Mouse (Mus musculus) neural tube, embryonic 14.5 days (tissue): ENCODE data around the gene Gm9767. TPM values are rescaled to one million over a fixed set of nuclear protein-coding genes. Genes with fewer than 3 reads are reported as not detected.

Experiments used
- ATAC-seq: fragments of 200-750 bp; cut with Nextera tagmentation; 2 replicates; pipeline ENCODE4 v1.8.0; 2017; ENCODE audit warnings: low read depth, mild to moderate bottlenecking, moderate TSS enrichment, moderate library complexity
- H3K27ac ChIP-seq: fragments of 300-500 bp; sonication (generic); 2 replicates; pipeline ENCODE4 v1.5.1; 2014; ENCODE audit warnings: low read depth, mild to moderate bottlenecking, control low read depth, low read length, moderate library complexity, mixed read lengths
- H3K27me3 ChIP-seq: fragments of 300-500 bp; sonication (generic); 2 replicates; pipeline ENCODE4 v1.6.1; 2014; ENCODE audit warnings: low read length; ENCODE audit not compliant: control insufficient read depth, insufficient read depth
- H3K36me3 ChIP-seq: fragments of 300-500 bp; sonication (generic); 2 replicates; pipeline ENCODE4 v1.6.1; 2014; ENCODE audit warnings: low read length, mixed read lengths; ENCODE audit not compliant: control insufficient read depth, insufficient read depth
- H3K4me1 ChIP-seq: fragments of 300-500 bp; sonication (generic); 2 replicates; pipeline ENCODE4 v1.6.1; 2014; ENCODE audit warnings: low read length; ENCODE audit not compliant: control insufficient read depth, insufficient read depth
- H3K4me2 ChIP-seq: fragments of 300-500 bp; sonication (generic); 2 replicates; pipeline ENCODE4 v1.6.1; 2014; ENCODE audit warnings: mild to moderate bottlenecking, low read depth, low read length, control low read depth
- H3K4me3 ChIP-seq: fragments of 300-500 bp; sonication (generic); 2 replicates; pipeline ENCODE4 v1.5.1; 2014; ENCODE audit warnings: low read depth, low read length, control low read depth, mixed read lengths
- H3K9ac ChIP-seq: fragments of 300-500 bp; sonication (generic); replicated peaks from 2 replicates; pipeline ENCODE4 v1.6.1; 2014; ENCODE audit warnings: low read depth, mild to moderate bottlenecking, control low read depth, low read length, mixed read lengths
- H3K9me3 ChIP-seq: fragments of 300-500 bp; sonication (generic); 2 replicates; pipeline ENCODE4 v1.6.1; 2016; ENCODE audit warnings: low read length; ENCODE audit not compliant: control insufficient read depth
- WGBS: fragments of 180-500 bp; shearing (Covaris S2); extraction: QIAGEN DNeasy Blood & Tissue Kit; methylation state at CpG from one replicate; pipeline ENCODE4 v1.1.7; 2014; 5-methylcytosine and 5-hydroxymethylcytosine counted together
- polyA plus RNA-seq: library from polyadenylated mRNA; unstranded; fragments of >200 nt; fragmentation: Nextera tagmentation; extraction: Ambion mirVana; gene quantifications from 2 replicates; pipeline ENCODE4 v1.2.1, GENCODE M21; 2014

Gm9767 gene
- polyA plus RNA-seq, 1 experiment from 2014 or later, result 1.4 TPM

GRCm38 (mm10) chr10:26082081-26082480, 4.0 kb downstream of the Gm9767 start:
- ATAC-seq, result no peak
- Histone ChIP-seq H3K4me3 (no peak overlapping the region), H3K36me3 (no peaks in the 10 kb centered on the region), H3K27ac (no peak overlapping the region), H3K27me3 (no peaks in the 10 kb centered on the region), H3K4me1 (no peaks in the 10 kb centered on the region; the same call in 1 of the 2 replicates), H3K9ac (no peak overlapping the region), H3K9me3 (no peaks in the 10 kb centered on the region), H3K4me2 (no peak overlapping the region)
- WGBS, result 66% methylated on average over 4 of the region's 4 CpGs

- Histone ChIP-seq H3K27me3 (no peaks in the 10 kb centered on the region), H3K9ac (no peak overlapping the region), H3K9me3 (no peaks in the 10 kb centered on the region), H3K27ac (no peak overlapping the region), H3K4me2 (no peak overlapping the region), H3K4me1 (no peaks in the 10 kb centered on the region), H3K36me3 (no peaks in the 10 kb centered on the region), H3K4me3 (no peak overlapping the region)
- WGBS, result 89% methylated on average over 3 of the region's 3 CpGs
- ATAC-seq, result no peak
Observed at GRCm38 (mm10) chr10:26103330-26103982, 25.4 kb downstream of the Gm9767 start.

- Histone ChIP-seq H3K4me3 (no peak overlapping the region), H3K27ac (no peak overlapping the region), H3K9me3 (no peaks in the 10 kb centered on the region), H3K4me1 (no peaks in the 10 kb centered on the region), H3K9ac (no peak overlapping the region), H3K36me3 (no peaks in the 10 kb centered on the region), H3K27me3 (no peaks in the 10 kb centered on the region), H3K4me2 (no peak overlapping the region)
- WGBS, result 85% methylated on average over 4 of the region's 4 CpGs
- ATAC-seq, result no peak
Observed at GRCm38 (mm10) chr10:26114409-26114808, 36.4 kb downstream of the Gm9767 start.

GRCm38 (mm10) chr10:26119067-26119821, 41.2 kb downstream of the Gm9767 start:
- H3K9me3 ChIP-seq, result no peaks in the 10 kb centered on the region
- no peak overlapping the region for H3K4me2 ChIP-seq
- 90% methylated on average over 6 of the region's 6 CpGs for WGBS
- no peak overlapping the region for H3K4me3 ChIP-seq
- no peaks in the 10 kb centered on the region for H3K4me1 ChIP-seq
- no peak for ATAC-seq
- no peaks in the 10 kb centered on the region for H3K27me3 ChIP-seq
- H3K36me3 ChIP-seq, result no peaks in the 10 kb centered on the region
- H3K9ac ChIP-seq, result no peak overlapping the region
- no peak overlapping the region for H3K27ac ChIP-seq

GRCm38 (mm10) chr10:26119822-26120183, 41.7 kb downstream of the Gm9767 start:
- Histone ChIP-seq H3K27me3 (no peaks in the 10 kb centered on the region), H3K9me3 (no peaks in the 10 kb centered on the region), H3K4me3 (no peak overlapping the region), H3K9ac (no peak overlapping the region), H3K4me2 (no peak overlapping the region), H3K27ac (no peak overlapping the region), H3K36me3 (no peaks in the 10 kb centered on the region), H3K4me1 (no peaks in the 10 kb centered on the region)
- 85% methylated on average over 1 of the region's 1 CpGs for WGBS
- no peak for ATAC-seq

Other genes starting within 250 kb of the Gm9767 start
- gene Tmem200a, start 797 bp downstream of the Gm9767 start, polyA plus RNA-seq, result 18.7 and 22.6 TPM in 2 replicates
- not detected in 2 replicates for gene Samd3, start 151.5 kb downstream of the Gm9767 start, polyA plus RNA-seq